Mouse (Mus musculus) bone marrow, adult 2 months (tissue): ENCODE results near the gene Ulk1. TPM values are rescaled to one million over a fixed set of nuclear protein-coding genes. Genes with fewer than 3 reads are reported as not detected.

ENCODE experiments used
- H3K27ac ChIP-seq: fragments of 200-500 bp; 2 replicates; pipeline ENCODE4 v1.5.1; 2012; ENCODE audit warnings: low read depth, mild to moderate bottlenecking, control low read depth, inconsistent platforms, low read length; ENCODE audit not compliant: control insufficient read depth, poor library complexity, insufficient read depth
- H3K4me1 ChIP-seq: fragments of 200-500 bp; 2 replicates; pipeline ENCODE4 v1.6.1; 2011; ENCODE audit warnings: low read length; ENCODE audit not compliant: control insufficient read depth, insufficient read depth
- H3K4me3 ChIP-seq: fragments of 200-500 bp; replicated peaks from 2 replicates; pipeline ENCODE3; 2011; ENCODE audit warnings: mild to moderate bottlenecking, low read depth, low read length, control low read depth; ENCODE audit not compliant: control insufficient read depth
- CTCF ChIP-seq: fragments of 200-500 bp; IDR thresholded peaks from 2 replicates; pipeline ENCODE4 v1.5.1; 2011; ENCODE audit warnings: low read length, control low read depth; ENCODE audit not compliant: control insufficient read depth, insufficient read depth
- POLR2A ChIP-seq: fragments of 200-500 bp; IDR thresholded peaks from 2 replicates; pipeline ENCODE4 v1.6.1; 2011; ENCODE audit warnings: low read depth, mild to moderate bottlenecking, control low read depth, low read length, borderline replicate concordance; ENCODE audit not compliant: control insufficient read depth
- WGBS: fragments of 180-500 bp; shearing (Covaris S2); methylation state at CpG from one replicate; pipeline ENCODE4 v1.1.7; 2018; 5-methylcytosine and 5-hydroxymethylcytosine counted together
- polyA plus RNA-seq: library from polyadenylated mRNA; stranded (reverse); fragments of >200 nt; gene quantifications from 2 replicates; pipeline ENCODE4 v1.2.4, GENCODE M21; 2011; ENCODE audit warnings: low replicate concordance; ENCODE audit not compliant: missing spikeins, insufficient read depth, insufficient read length

Gene Ulk1
- polyA plus RNA-seq, 1 experiment: 64.6 TPM

DNA sequence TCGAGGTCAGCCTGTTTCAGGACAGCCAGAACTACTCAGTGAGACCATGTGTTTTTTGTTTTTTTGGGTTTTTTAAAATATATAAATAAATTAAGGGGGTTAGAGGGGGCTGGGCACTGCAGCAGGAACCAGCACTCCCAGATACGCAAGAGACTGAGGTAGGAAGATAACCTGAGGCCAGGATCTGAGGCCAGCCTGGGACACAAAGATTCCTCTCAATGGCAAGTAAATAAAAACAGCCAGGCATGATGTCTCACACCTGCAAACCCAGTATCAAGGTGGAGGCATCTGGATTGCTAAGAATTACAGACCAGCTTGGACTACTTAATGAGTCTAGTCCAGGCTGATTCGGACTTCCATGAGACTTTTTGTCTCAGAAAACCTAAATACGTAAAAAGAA, 40.6 kb downstream of the Ulk1 start:
- no peak for TF ChIP-seq POLR2A
- TF ChIP-seq CTCF: no peak
- Histone ChIP-seq H3K4me3 (peak overlapping the region; percentile 98), H3K4me1 (peaks cover 1% of the 10 kb centered on the region; the same call in 1 of the 2 replicates), H3K27ac (no peak overlapping the region)
- 29% methylated on average over 4 of the region's 4 CpGs for WGBS

DNA sequence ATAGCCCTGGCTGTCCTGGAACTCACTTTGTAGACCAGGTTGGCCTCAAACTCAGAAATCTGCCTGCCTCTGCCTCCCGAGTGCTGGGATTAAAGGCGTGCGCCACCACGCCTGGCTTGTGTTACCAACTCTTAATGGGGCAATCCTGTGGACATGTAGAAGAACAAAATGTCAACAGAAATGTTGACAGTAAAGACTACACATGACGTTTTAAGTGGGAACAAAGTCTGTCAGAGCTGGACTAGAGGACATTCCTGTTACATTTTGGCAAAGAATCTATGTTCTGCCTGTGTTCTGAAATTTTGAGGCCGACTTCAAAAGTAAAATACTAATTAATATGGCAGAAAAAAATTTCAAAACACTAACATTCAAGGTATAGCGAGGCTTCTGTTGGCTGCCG, 46.0 kb downstream of the Ulk1 start:
- peaks cover 1% of the 10 kb centered on the region; the same call in 1 of the 2 replicates for H3K4me1 ChIP-seq
- 89% methylated on average over 8 of the region's 8 CpGs for WGBS
- no peak overlapping the region for H3K27ac ChIP-seq
- no peak for TF ChIP-seq CTCF
- no peak for TF ChIP-seq POLR2A
- H3K4me3 ChIP-seq: no peak overlapping the region

GRCm38 (mm10) chr5:110745021-110745420, 64.9 kb downstream of the Ulk1 start:
- no peak overlapping the region for H3K4me3 ChIP-seq
- WGBS: 52% methylated on average over 1 of the region's 1 CpGs
- no peak for TF ChIP-seq CTCF
- no peak for TF ChIP-seq POLR2A
- no peak overlapping the region for H3K27ac ChIP-seq
- no peaks in the 10 kb centered on the region for H3K4me1 ChIP-seq

DNA sequence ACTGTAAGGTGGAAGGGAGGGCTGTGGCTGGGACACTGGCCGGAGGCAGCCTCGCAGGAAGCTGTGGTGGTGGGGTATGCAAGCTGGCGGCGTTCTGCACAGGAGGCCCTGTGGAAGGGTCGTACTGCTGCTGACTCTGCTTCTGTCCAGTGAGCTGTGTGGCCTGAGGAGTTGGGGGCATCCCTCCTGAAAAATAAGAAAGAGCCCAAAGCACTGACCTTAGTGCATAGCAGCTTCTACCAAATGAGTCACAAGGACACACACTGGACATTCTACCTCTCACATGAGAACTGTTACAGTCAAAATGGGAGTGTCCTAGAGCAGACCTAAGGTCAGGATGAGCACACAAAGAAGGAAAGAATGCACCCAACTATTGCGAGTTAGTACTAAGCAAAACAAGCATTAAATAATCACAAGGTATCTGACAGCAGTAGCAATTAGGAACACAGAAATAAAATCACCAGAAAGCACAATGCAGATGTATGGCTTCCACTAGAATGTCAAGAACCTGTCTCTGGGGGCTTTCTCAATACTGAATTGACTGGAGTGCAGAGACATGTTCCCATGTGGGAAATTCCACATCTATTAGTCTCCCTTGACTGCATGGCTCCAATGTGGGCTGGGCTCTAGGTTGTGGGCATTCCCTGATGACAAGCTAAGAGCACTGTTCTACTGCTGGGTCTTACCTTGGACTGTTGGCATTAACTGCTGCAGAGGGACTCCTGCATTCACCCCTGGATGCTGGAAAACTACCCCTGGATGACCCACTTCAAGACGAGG, 70.2 kb downstream of the Ulk1 start:
- Histone ChIP-seq H3K4me3 (no peak overlapping the region), H3K4me1 (no peaks in the 10 kb centered on the region), H3K27ac (no peak overlapping the region)
- 67% methylated on average over 7 of the region's 7 CpGs for WGBS
- TF ChIP-seq CTCF (no peak), POLR2A (no peak)

DNA sequence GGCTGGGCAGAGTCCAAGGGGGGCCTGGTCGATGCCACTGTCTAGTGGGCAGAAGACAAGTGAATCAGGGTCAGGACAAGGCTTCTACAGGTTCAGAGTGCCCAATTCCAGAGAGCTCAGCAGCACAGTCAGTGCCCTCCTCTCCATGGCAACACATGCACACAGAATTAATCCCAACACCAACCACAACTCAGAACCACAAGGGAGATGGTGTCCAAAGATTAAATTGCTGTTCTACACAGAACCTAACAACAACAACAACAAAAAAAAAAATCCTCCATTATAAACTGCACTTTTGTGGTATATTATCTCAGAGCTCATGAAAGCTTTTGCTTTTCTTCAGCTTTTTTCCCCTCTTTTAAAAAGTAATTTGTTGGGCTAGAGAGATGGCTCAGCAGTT, 74.3 kb downstream of the Ulk1 start:
- WGBS: 71% methylated on average over 1 of the region's 1 CpGs
- no peak overlapping the region for H3K4me3 ChIP-seq
- TF ChIP-seq POLR2A (no peak), CTCF (no peak)

More for the DNA sequence above, 74.3 kb downstream of the Ulk1 start:
- Histone ChIP-seq H3K4me1 (no peaks in the 10 kb centered on the region), H3K27ac (no peak overlapping the region)

Other genes starting within 250 kb of the Ulk1 start
- 28.9 and 42.6 TPM in 2 replicates for gene Noc4l, start 156.7 kb downstream of the Ulk1 start, polyA plus RNA-seq
- gene Ddx51, start 156.6 kb downstream of the Ulk1 start, polyA plus RNA-seq: 16.6 and 24.2 TPM in 2 replicates
- 26.9 and 45.0 TPM in 2 replicates for gene Ep400, start 39.4 kb downstream of the Ulk1 start, polyA plus RNA-seq
- gene Pus1, start 29.4 kb downstream of the Ulk1 start, polyA plus RNA-seq: 19.4 and 22.0 TPM in 2 replicates
- gene Hscb, start 29.7 kb upstream of the Ulk1 start, polyA plus RNA-seq: 24.7 and 45.3 TPM in 2 replicates
- gene Chek2, start 29.9 kb upstream of the Ulk1 start, polyA plus RNA-seq: 22.2 and 23.2 TPM in 2 replicates
- gene Ttc28, start 69.7 kb upstream of the Ulk1 start, polyA plus RNA-seq: 3.6 and 7.4 TPM in 2 replicates